Mouse (Mus musculus) thymus, adult 18-20 months (tissue): Measurements from ENCODE around the gene Tmem239.

Experiments
- DNase-seq, 2 experiments: peaks; one replicate each; pipeline ENCODE4 v3.0.0; 2022; ENCODE audit warnings: mixed read lengths in 2 of 2

Tmem239 gene

GRCm38 (mm10) chr2:130412775-130413174 is 6.5 kb downstream of the Tmem239 start:
- DNase-seq, result no peak

- DNase-seq, result no peak
Measured at GRCm38 (mm10) chr2:130414094-130414856, 8.0 kb downstream of the Tmem239 start.

- DNase-seq, result no peak
Measured at GRCm38 (mm10) chr2:130421781-130422620, 15.7 kb downstream of the Tmem239 start.

GRCm38 (mm10) chr2:130423397-130424125 is 17.3 kb downstream of the Tmem239 start:
- DNase-seq, result peak; percentile 70 to 72

- peak; percentile 85 for DNase-seq
Measured at GRCm38 (mm10) chr2:130424126-130424853, 18.0 kb downstream of the Tmem239 start, which contains the start of the genes Vps16 and Pced1a. Gene Vps16, plus strand, starts transcription at chr2:130424339. Gene Pced1a, minus strand, starts transcription at chr2:130424701.

- no peak for DNase-seq
Measured at GRCm38 (mm10) chr2:130425112-130425511, 18.8 kb downstream of the Tmem239 start.

- DNase-seq, result no peak
Measured at GRCm38 (mm10) chr2:130429851-130430250, 23.6 kb downstream of the Tmem239 start.

GRCm38 (mm10) chr2:130430484-130430883 is 24.2 kb downstream of the Tmem239 start:
- no peak for DNase-seq

- DNase-seq, result no peak
Measured at GRCm38 (mm10) chr2:130432157-130432556, 25.9 kb downstream of the Tmem239 start.

GRCm38 (mm10) chr2:130433152-130433551 is 26.9 kb downstream of the Tmem239 start:
- no peak for DNase-seq

GRCm38 (mm10) chr2:130436769-130437168 is 30.5 kb downstream of the Tmem239 start:
- DNase-seq, result no peak

GRCm38 (mm10) chr2:130438861-130439260 is 32.6 kb downstream of the Tmem239 start:
- DNase-seq, result no peak

GRCm38 (mm10) chr2:130439840-130440480 is 33.7 kb downstream of the Tmem239 start:
- DNase-seq, result no peak

- DNase-seq, result no peak
Measured at GRCm38 (mm10) chr2:130442162-130442561, 35.9 kb downstream of the Tmem239 start.

GRCm38 (mm10) chr2:130448449-130448848 is 42.2 kb downstream of the Tmem239 start:
- DNase-seq, result no peak

GRCm38 (mm10) chr2:130449021-130449793 is 42.9 kb downstream of the Tmem239 start:
- DNase-seq, result no peak

GRCm38 (mm10) chr2:130449794-130450433 is 43.6 kb downstream of the Tmem239 start, which contains the start of gene Ptpra:
Gene Ptpra, plus strand, starts transcription at chr2:130450278.
- peak; percentile 85 for DNase-seq

GRCm38 (mm10) chr2:130450434-130450796 is 44.1 kb downstream of the Tmem239 start:
- peak; percentile 60 to 66 for DNase-seq

- DNase-seq, result no peak
Measured at GRCm38 (mm10) chr2:130451086-130451726, 44.9 kb downstream of the Tmem239 start.

GRCm38 (mm10) chr2:130451727-130452090 is 45.4 kb downstream of the Tmem239 start:
- DNase-seq, result no peak
